Mouse (Mus musculus): ENCODE results near the gene Cdhr3. TPM values are rescaled to one million over a fixed set of nuclear protein-coding genes. Genes with fewer than 3 reads are reported as not detected.

The Cdhr3 gene
- polyA plus RNA-seq, 1 experiment = not detected

DNA sequence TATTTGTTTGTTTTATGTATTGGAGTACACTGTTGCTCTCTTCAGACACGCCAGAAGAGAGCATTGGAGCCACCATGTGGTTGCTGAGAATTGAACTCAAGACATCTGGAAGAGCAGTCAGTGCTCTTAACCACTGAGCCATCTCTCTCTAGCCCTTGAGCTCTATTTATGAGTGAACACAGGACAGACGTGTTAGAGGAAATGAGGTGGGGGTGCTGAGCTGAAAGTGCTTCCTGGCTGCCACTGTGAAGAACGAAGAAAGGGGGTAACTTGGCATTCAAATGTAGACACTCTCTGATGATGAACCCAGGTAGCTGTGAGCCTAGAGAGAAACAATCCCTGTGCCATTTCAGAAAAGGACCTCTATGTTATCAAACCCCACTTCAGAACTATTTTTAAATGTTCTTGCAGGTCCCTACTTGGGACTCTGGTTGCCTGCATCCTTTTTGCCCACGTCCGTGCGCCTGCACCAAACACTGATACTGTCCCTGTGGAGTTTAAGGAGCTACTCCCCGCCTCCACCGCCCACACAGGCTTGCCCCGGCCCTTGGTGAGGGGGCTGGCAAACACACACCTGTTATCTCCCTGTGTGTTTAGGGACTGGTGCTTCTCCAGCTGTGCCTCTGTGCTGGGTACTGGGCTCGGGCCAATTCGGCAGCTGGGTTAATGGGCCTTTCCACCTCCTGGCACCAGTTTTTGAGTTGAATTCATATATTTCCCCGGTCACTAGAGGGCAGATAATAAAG, 58.2 kb downstream of the Cdhr3 start:
- Histone ChIP-seq H3K27ac (ENCODE audit: insufficient read depth, low read depth, low read length) (peak overlapping the region; percentile 66; the same call in 1 of the 2 replicates), H3K4me1 (ENCODE audit: control insufficient read depth, insufficient read depth, low read length) (peaks cover 16% of the 10 kb centered on the region), H3K4me3 (ENCODE audit: insufficient read depth, low read depth, low read length) (no peak overlapping the region)
- 30% methylated on average over 12 of the region's 12 CpGs for WGBS
- TF ChIP-seq POLR2A (IDR thresholded peaks at IDR 0.05; ENCODE audit: insufficient read depth, low read depth, low read length) = no peak
- no peak for TF ChIP-seq CTCF (IDR thresholded peaks at IDR 0.05; ENCODE audit: insufficient read depth, low read depth, low read length)

DNA sequence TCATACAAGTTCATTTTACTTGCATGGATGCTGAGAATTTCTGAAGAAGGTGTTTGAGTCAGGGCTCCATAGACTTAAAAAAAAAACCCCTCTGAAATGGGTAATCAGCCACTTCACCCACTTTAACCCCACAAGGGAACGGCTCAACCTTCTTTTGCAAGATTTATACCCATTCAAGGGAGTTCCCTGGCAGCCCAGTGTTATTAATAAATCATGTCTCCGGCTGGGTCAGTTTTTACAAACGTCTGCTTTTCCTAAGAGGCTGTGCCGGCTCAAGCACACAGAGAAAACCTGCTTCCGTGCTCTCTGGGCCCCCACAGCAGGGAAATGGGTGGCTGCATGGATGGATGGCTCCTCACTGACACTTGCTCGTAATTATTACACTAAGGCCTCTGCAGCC, 59.5 kb downstream of the Cdhr3 start:
- Histone ChIP-seq H3K27ac (ENCODE audit: insufficient read depth, low read depth, low read length) (no peak overlapping the region), H3K4me1 (ENCODE audit: control insufficient read depth, insufficient read depth, low read length) (peaks cover 16% of the 10 kb centered on the region), H3K4me3 (ENCODE audit: insufficient read depth, low read depth, low read length) (no peak overlapping the region)
- no peak for TF ChIP-seq CTCF (IDR thresholded peaks at IDR 0.05; ENCODE audit: insufficient read depth, low read depth, low read length)
- TF ChIP-seq POLR2A (IDR thresholded peaks at IDR 0.05; ENCODE audit: insufficient read depth, low read depth, low read length) = no peak
- WGBS = 87% methylated on average over 6 of the region's 6 CpGs

DNA sequence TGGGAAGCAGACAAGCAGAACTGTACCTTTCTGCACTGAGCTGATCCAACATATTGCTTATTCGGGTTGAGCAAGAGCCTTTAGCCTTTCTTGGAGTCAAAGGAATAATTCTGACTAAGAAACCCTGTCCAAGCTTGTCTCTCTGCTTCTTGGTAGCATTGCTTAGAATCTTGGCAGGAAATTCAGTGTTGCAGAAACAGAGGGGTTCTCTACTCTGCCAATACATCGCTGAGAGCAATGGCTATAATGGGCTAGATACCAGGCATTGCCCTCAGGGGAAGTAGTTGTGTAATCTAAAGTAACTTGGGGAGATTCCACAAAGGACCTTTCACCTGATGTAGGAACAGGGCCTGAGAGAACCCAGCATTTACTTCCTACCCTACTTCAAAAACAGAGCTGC, 62.1 kb downstream of the Cdhr3 start:
- TF ChIP-seq POLR2A (IDR thresholded peaks at IDR 0.05; ENCODE audit: insufficient read depth, low read depth, low read length) (no peak), CTCF (IDR thresholded peaks at IDR 0.05; ENCODE audit: insufficient read depth, low read depth, low read length) (no peak)
- Histone ChIP-seq H3K27ac (ENCODE audit: insufficient read depth, low read depth, low read length) (no peak overlapping the region), H3K4me3 (ENCODE audit: insufficient read depth, low read depth, low read length) (no peak overlapping the region), H3K4me1 (ENCODE audit: control insufficient read depth, insufficient read depth, low read length) (peaks cover 15% of the 10 kb centered on the region)
- WGBS = 64% methylated on average over 2 of the region's 2 CpGs

DNA sequence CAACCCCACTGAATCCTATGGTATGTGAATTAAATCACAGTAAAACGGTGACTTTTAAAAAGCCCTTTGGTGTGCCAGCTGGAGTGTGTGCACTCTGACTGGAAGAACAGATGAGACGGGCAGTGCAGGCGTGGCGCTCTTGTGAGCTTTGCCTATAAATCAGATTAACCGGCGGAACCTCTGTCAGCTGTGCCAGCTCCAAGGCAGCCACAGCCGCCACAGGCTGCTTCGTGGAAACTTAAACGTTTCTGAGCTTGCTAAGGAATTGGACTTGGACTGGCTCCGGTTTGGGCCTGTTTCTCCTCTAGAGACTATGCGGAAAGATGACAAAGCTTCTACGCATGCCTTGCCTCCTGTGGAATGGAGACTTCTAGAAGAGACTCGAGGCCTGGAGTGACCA, 62.6 kb downstream of the Cdhr3 start:
- 73% methylated on average over 13 of the region's 13 CpGs for WGBS
- H3K4me3 ChIP-seq (ENCODE audit: insufficient read depth, low read depth, low read length) = no peak overlapping the region
- H3K27ac ChIP-seq (ENCODE audit: insufficient read depth, low read depth, low read length) = no peak overlapping the region
- H3K4me1 ChIP-seq (ENCODE audit: control insufficient read depth, insufficient read depth, low read length) = peaks cover 10% of the 10 kb centered on the region
- TF ChIP-seq POLR2A (IDR thresholded peaks at IDR 0.05; ENCODE audit: insufficient read depth, low read depth, low read length) = no peak
- no peak for TF ChIP-seq CTCF (IDR thresholded peaks at IDR 0.05; ENCODE audit: insufficient read depth, low read depth, low read length)

DNA sequence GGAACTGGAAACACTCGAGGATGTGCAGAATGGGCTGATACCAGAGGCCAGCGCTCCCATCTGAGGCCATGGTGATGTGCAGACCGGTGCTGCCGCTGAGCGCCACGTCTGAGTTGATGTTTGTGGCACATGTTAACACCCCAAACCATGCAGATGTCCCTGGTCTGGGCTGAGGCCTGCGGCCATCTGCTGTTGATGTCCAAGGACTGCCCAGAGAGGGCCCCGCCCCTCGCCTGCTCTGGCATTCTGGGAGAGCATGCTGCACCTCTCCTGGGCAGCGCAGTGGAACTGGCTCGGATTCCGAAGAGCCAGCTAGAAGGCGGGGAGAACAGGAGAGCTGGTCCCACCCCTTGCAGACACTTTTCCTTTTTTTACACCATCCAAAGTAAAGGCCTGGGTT, 64.0 kb downstream of the Cdhr3 start:
- H3K27ac ChIP-seq (ENCODE audit: insufficient read depth, low read depth, low read length) = no peak overlapping the region
- 79% methylated on average over 13 of the region's 13 CpGs for WGBS
- H3K4me1 ChIP-seq (ENCODE audit: control insufficient read depth, insufficient read depth, low read length) = peaks cover 5% of the 10 kb centered on the region
- TF ChIP-seq POLR2A (IDR thresholded peaks at IDR 0.05; ENCODE audit: insufficient read depth, low read depth, low read length) (no peak), CTCF (IDR thresholded peaks at IDR 0.05; ENCODE audit: insufficient read depth, low read depth, low read length) (no peak)
- H3K4me3 ChIP-seq (ENCODE audit: insufficient read depth, low read depth, low read length) = no peak overlapping the region

DNA sequence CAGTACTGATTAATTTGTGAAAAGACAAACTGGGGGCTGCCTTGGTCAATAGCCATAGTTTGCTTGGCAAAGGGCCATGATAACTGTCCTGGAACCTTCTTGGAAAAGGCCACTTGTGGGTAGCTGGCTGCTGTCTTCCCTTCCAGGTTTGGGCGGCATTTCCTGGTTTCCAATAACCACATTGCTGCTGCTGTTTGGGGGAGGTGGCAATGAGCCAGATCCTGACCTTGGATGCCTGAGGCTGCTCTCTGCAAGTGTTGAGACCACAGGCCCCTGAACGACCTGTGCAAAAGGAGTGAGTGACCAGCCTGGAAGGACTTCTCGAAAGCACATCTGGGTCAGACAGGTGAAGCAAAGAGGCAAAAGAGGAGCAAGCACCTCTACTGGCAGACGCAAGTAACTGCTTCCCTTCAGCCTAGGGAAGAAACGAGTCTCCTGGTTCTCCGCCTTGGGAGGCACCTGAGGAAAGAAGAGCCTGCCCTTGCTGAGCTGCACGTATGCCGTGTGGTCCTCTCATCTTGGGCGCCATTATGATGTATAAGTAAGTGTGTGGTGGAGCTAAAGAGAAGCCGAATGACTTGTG, 64.5 kb downstream of the Cdhr3 start:
- H3K4me1 ChIP-seq (ENCODE audit: control insufficient read depth, insufficient read depth, low read length) = peaks cover 5% of the 10 kb centered on the region
- WGBS = 76% methylated on average over 10 of the region's 10 CpGs
- no peak overlapping the region for H3K27ac ChIP-seq (ENCODE audit: insufficient read depth, low read depth, low read length)
- H3K4me3 ChIP-seq (ENCODE audit: insufficient read depth, low read depth, low read length) = no peak overlapping the region
- TF ChIP-seq CTCF (IDR thresholded peaks at IDR 0.05; ENCODE audit: insufficient read depth, low read depth, low read length) (peak; percentile 23; the same call in 1 of the 2 replicates), POLR2A (IDR thresholded peaks at IDR 0.05; ENCODE audit: insufficient read depth, low read depth, low read length) (no peak)

DNA sequence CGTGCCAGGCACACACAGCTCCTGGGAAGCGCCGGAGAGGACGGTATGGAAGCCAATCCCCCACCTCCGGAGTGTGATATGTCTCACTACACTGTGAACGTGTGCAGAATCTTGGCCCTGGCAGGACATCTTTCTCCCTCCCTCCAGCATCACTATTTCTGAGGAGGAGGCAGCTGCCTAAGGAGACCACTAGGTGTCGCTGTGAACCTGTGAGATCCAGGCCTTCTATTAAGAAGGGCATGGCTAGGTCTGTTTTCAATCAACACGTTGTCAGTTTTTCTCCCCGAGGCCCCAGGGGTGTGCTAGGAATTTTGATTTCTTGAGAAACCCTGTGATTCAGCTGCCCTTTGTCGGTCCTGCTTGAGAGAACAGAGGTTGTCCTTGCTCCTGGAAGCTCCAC, 65.6 kb downstream of the Cdhr3 start:
- WGBS = 4% methylated on average over 10 of the region's 10 CpGs
- Histone ChIP-seq H3K27ac (ENCODE audit: insufficient read depth, low read depth, low read length) (no peak overlapping the region), H3K4me3 (ENCODE audit: insufficient read depth, low read depth, low read length) (no peak overlapping the region), H3K4me1 (ENCODE audit: control insufficient read depth, insufficient read depth, low read length) (peaks cover 5% of the 10 kb centered on the region)
- TF ChIP-seq CTCF (IDR thresholded peaks at IDR 0.05; ENCODE audit: insufficient read depth, low read depth, low read length) = peak; percentile 58
- TF ChIP-seq POLR2A (IDR thresholded peaks at IDR 0.05; ENCODE audit: insufficient read depth, low read depth, low read length) = no peak

DNA sequence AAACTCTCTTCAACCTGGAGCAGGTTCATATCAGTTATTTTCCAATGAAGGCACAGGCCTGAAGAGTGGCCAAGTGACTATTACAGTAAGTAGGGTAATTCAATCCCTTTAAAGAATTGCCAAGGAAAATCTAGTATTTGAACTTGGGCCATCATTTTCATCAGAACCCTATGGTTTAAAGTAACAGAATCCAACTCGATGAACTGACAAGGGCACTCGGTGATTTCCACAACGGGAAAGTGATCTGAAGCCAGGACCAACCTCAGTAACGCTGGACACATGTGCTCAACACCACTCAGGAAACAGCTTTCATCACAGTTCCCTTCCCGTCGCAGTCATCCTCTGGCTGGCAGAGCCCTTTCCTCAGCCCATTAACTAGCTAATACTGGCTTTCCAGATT, 68.2 kb downstream of the Cdhr3 start:
- Histone ChIP-seq H3K4me3 (ENCODE audit: insufficient read depth, low read depth, low read length) (no peak overlapping the region), H3K4me1 (ENCODE audit: control insufficient read depth, insufficient read depth, low read length) (peaks cover 5% of the 10 kb centered on the region), H3K27ac (ENCODE audit: insufficient read depth, low read depth, low read length) (no peak overlapping the region)
- TF ChIP-seq POLR2A (IDR thresholded peaks at IDR 0.05; ENCODE audit: insufficient read depth, low read depth, low read length) (no peak), CTCF (IDR thresholded peaks at IDR 0.05; ENCODE audit: insufficient read depth, low read depth, low read length) (no peak)
- WGBS = 59% methylated on average over 6 of the region's 6 CpGs

DNA sequence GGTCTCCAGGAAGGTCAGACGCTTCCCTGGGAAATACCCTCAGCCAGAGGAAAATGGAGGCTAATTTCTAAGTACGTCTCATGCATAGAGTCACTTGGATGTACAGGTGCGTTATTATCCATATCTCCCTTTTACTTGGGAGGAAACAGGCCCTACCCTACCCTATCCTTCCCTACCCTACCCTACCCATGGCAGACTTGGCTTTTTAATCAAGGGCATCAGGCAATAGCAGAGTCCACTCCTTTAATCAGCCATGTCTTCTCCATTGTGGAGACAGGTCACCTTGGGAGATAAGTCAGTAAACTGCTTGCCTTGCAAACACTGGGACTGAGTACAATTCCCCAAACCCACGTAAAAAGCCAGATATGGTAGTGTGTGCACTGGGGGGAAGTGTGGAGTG, 70.9 kb downstream of the Cdhr3 start:
- Histone ChIP-seq H3K4me1 (ENCODE audit: control insufficient read depth, insufficient read depth, low read length) (no peaks in the 10 kb centered on the region), H3K4me3 (ENCODE audit: insufficient read depth, low read depth, low read length) (no peak overlapping the region), H3K27ac (ENCODE audit: insufficient read depth, low read depth, low read length) (no peak overlapping the region)
- TF ChIP-seq CTCF (IDR thresholded peaks at IDR 0.05; ENCODE audit: insufficient read depth, low read depth, low read length) (no peak), POLR2A (IDR thresholded peaks at IDR 0.05; ENCODE audit: insufficient read depth, low read depth, low read length) (no peak)
- WGBS = 95% methylated on average over 4 of the region's 4 CpGs

Measured in olfactory bulb, adult 2 months (tissue).